Mouse (Mus musculus) 416B (cell line): ENCODE measurements around the gene Sh2d2a.
"Not testable (repeated sequence)": the region's sequence is repeated elsewhere in the genome, so short reads cannot be mapped to it uniquely, and the experiment has no call there.

Experiments used
- DNase-seq: peaks from one replicate; pipeline ENCODE4 v3.0.0; 2011; ENCODE audit warnings: low read depth

Gene Sh2d2a

DNA sequence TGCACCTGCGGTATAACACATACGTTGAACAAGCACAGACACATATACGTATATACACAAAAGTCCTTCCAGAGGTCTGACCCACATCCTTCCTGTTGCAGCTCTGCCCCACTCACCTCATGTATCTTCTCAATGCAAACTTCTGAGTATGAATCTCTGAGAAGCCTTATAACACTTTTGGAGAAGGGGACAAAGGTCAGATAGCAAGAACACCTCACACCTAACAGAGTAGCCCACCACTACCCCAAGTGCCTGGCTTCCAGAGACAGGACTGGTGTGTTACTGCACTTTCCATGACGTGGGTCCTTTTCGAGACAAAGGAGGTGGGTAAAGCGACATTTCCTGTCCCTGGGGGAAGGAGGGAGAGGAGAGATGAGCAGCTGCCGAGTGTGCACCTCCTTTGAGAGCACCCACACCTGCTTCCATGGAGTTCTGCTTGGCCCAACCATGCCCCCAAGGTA, at the start of gene Sh2d2a:
Gene Sh2d2a (plus strand): TSS at position 106 of the 461 bp plus-strand sequence.
- DNase-seq: no peak

DNA sequence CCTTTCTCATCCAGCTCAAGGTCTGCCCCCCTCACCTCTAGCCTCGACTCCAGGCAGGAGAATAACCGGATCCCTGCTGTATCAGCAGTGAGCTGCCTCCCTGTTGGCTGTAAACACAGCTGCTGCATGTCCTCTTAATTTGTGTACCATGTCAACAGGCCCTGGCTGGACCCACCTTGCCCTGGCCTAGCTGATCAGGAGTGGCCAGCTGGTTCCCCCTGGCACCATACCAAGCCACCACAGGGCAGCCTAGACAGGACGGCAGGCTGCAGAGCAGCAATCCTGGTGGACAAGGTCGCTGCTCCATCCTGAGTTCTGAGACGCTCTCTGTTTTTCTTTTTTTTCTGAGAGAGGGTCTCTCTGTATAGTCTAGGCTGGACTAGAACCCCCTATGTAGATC, 44.9 kb upstream of the Sh2d2a start:
- no peak for DNase-seq

DNA sequence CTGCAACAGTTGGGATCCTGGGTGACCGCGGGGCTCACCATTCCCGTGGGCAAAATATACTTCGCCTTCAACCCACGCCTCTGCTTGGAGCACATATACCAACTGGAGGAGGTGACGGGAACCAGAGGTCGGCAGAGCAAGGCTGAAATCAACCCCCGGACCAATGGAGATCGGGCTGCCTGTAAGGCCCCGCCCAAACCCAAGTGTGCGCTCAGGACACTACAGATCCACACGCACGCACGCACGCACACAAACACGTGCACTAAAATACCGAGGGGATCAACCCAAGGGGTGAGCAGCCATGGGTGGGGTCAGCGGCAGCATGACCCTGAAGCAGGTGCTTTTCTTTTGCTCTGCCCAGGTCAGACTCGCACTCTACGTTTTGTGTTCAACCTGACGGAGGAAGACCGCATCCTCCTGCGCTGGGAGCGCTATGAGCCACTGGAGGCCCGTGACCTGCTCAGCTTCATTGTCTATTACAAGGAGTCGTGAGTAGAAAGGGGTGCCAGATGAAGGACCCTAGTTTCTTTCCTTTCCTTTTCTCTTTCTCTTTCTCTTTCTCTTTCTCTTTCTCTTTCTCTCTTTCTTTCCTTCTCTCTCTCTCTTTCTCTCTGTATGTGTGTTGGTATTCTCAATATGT, 42.4 kb upstream of the Sh2d2a start:
- peak; percentile 29 for DNase-seq

DNA sequence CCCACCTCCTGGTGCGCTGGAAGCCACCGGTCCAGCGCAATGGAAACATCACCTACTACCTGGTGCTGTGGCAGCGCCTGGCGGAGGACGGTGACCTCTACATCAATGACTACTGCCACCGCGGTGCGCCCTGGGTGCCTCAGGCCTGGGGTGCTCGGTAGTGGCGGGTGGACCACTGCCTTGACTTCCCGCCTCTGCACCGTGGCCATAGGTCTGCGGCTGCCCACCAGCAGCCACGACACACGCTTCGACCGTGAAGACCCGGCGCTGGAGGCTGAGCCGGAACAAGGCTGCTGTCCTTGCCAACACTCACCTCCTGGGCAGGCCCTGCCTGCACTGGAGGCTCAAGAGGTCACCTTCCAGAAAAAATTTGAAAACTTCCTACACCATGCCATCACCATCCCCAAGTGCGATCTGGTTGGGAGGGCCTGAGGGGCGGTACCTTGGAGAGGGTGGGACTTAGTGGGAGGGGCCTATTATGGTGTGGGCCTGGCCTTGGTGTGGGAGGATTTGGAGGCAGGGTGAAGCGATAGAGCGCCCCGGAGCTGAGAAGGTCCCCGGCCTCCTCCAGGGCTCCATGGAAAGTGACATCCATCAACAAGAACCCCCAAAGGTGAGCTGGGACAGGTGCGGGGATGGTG, 37.1 kb upstream of the Sh2d2a start:
- no peak for DNase-seq

GRCm38 (mm10) chr3:87811297-87811696, 35.3 kb upstream of the Sh2d2a start:
- DNase-seq: no peak

DNA sequence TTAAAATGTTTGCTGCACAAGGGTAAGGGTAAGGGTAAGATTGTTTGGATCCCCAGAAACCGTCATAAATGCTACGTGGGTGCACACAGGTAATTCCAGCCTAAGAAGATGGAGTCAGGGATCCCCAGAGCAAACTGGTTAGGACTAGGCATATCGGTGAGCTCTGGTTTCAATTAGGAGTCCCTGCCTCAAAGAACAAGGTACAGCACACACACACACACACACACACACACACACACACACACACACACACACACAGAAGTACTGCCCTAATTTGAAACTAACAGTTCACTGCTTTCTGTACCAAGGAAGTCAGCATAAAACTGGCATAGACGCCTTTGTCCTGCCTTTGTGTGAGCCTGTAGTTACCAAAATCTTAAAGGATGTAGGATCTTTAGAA, 34.1 kb upstream of the Sh2d2a start:
- no peak for DNase-seq

DNA sequence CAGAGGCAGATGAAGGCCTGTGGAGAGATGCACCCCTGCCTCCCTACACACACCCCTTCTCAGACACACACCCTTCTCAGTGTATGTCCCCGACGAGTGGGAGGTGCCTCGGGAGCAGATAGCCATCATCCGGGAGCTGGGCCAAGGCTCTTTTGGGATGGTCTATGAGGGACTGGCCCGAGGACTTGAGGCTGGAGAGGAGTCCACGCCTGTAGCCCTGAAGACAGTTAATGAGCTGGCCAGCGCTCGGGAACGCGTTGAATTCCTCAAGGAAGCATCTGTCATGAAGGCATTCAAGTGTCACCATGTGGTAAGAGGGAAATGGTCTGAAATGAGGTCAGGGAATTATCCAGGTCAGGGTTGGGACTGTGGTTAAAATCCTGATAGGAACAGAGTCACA, 33.7 kb upstream of the Sh2d2a start:
- DNase-seq: no peak

GRCm38 (mm10) chr3:87816166-87816565, 30.4 kb upstream of the Sh2d2a start:
- DNase-seq: no peak

GRCm38 (mm10) chr3:87816646-87817093, 29.9 kb upstream of the Sh2d2a start:
- peak; percentile 84 for DNase-seq

GRCm38 (mm10) chr3:87818226-87818625, 28.3 kb upstream of the Sh2d2a start:
- DNase-seq: no peak

GRCm38 (mm10) chr3:87824206-87824605, 22.3 kb upstream of the Sh2d2a start, which contains the start of gene Pear1:
Gene Pear1 (minus strand): TSS chr3:87824306.
- DNase-seq: not testable (repeated sequence)

DNA sequence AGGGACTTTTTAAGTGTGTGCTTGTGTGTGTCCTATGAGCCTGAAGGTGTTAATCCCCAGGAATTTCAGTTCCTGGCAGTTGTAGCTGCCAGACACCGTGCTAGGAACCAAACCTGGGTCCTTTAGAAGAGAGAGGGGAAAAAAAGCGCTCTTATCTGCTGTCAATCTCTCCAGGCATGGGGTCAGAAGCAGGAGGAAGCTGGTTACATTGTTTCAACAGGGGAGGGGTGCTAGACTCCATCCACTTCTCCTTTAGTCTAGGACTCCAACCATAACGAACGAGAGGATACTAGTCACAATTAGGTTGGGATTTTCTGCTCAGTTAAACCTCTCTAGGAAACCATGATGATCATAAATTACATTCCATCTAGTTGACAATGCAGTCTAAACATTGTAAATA, 18.1 kb upstream of the Sh2d2a start:
- peak; percentile 61 for DNase-seq

DNA sequence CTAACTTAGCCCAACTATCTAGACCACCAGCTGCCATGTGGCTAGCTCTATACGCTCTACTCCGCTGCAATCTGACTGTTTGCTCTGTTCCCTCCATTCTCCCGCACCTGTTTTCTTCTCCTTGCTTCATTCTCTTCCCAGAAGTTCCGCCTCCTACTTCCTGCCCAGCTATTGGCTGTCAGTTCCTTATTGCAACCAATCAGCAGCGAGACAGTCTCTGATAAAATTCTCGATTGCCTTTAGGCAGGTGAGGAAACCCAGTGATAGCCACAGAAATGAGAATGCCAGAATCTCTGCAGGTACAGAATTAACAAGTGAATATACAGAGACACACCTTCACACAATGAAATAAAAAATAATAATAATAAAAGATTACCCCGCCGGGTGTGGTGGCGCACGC, 17.5 kb upstream of the Sh2d2a start:
- no peak for DNase-seq

GRCm38 (mm10) chr3:87832109-87832859, 14.3 kb upstream of the Sh2d2a start:
- DNase-seq: no peak

- peak; percentile 30 for DNase-seq
Measured at GRCm38 (mm10) chr3:87833482-87833881, 13.1 kb upstream of the Sh2d2a start.

DNA sequence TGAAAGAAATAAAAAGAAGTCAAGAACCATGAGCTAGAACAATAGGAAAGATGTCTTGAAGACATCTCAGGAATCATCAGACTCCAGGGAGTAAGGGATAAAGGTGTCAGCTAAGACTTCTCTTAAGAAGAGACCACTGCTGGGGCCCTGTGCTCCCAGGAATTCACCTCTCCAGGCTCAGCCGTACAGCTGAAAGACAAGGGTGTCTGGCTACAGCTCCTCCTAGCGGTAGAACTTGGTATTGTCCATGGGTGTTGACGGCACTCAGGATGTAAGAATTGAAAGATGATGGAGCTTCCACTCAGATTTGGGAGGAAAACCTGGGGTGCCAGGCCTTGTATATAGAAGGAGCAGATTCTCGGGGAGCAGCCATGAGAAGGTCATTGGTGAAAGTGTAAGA, 7.9 kb upstream of the Sh2d2a start:
- DNase-seq: peak; percentile 66

- DNase-seq: no peak
Measured at GRCm38 (mm10) chr3:87840858-87841257, 5.7 kb upstream of the Sh2d2a start.

- no peak for DNase-seq
Measured at GRCm38 (mm10) chr3:87844981-87845380, 1.6 kb upstream of the Sh2d2a start.

GRCm38 (mm10) chr3:87846186-87846585, 369 bp upstream of the Sh2d2a start:
- no peak for DNase-seq

DNA sequence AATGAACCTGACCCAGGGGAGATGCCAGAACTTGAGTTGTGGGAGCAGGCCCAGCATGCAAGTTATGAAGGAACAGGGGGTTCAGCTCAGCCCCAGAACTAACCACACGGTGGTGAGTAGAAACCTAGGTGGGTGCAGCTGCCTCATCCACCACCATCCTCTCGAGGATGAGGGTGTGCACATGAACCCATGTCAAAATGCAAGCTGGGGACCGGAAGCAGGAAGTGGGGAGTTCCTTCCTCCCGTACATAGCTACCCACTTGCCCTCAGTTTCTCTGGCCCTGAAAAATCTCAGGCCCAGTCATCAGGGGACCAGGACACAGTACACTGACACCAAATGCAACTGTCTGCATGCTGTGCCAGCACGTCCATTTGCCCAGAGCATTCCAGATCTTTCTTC, 1.1 kb downstream of the Sh2d2a start:
- no peak for DNase-seq

- no peak for DNase-seq
Measured at GRCm38 (mm10) chr3:87849117-87849516, 2.6 kb downstream of the Sh2d2a start.

- no peak for DNase-seq
Measured at GRCm38 (mm10) chr3:87854795-87855568, 8.4 kb downstream of the Sh2d2a start.
